Mouse (Mus musculus) midbrain, embryonic 16.5 days (tissue): Measurements from ENCODE around the gene Cct4. TPM values are rescaled to one million over a fixed set of nuclear protein-coding genes. Genes with fewer than 3 reads are reported as not detected.

Source experiments
- ATAC-seq: fragments of 200-750 bp; cut with Nextera tagmentation; 2 replicates; pipeline ENCODE4 v1.8.0; 2017; ENCODE audit warnings: moderate TSS enrichment
- H3K27ac ChIP-seq: fragments of 300-500 bp; sonication (generic); 2 replicates; pipeline ENCODE4 v1.5.1; 2014; ENCODE audit warnings: mild to moderate bottlenecking, low read length, mixed read lengths
- H3K27me3 ChIP-seq: fragments of 300-500 bp; sonication (generic); 2 replicates; pipeline ENCODE4 v1.6.1; 2014; ENCODE audit warnings: low read depth, low read length, mixed read lengths; ENCODE audit not compliant: control insufficient read depth, insufficient read depth
- H3K36me3 ChIP-seq: fragments of 300-500 bp; sonication (generic); 2 replicates; pipeline ENCODE4 v1.6.1; 2014; ENCODE audit warnings: mild to moderate bottlenecking, low read length, moderate library complexity, mixed read lengths; ENCODE audit not compliant: control insufficient read depth, insufficient read depth
- H3K4me1 ChIP-seq: fragments of 300-500 bp; sonication (generic); 2 replicates; pipeline ENCODE4 v1.6.1; 2014; ENCODE audit warnings: mild to moderate bottlenecking, low read length, mixed read lengths; ENCODE audit not compliant: control insufficient read depth, insufficient read depth
- H3K4me2 ChIP-seq: fragments of 300-500 bp; sonication (generic); 2 replicates; pipeline ENCODE4 v1.6.1; 2014; ENCODE audit warnings: mild to moderate bottlenecking, low read length, mixed read lengths
- H3K4me3 ChIP-seq: fragments of 300-500 bp; sonication (generic); 2 replicates; pipeline ENCODE4 v1.5.1; 2014; ENCODE audit warnings: low read depth, mild to moderate bottlenecking, low read length, moderate library complexity, mixed read lengths
- H3K9ac ChIP-seq: fragments of 300-500 bp; sonication (generic); 2 replicates; pipeline ENCODE4 v1.6.1; 2014; ENCODE audit warnings: low read depth, low read length, mixed read lengths
- H3K9me3 ChIP-seq: fragments of 300-500 bp; sonication (generic); replicated peaks from 2 replicates; pipeline ENCODE4 v1.6.1; 2014; ENCODE audit warnings: mild to moderate bottlenecking, low read length, mixed read lengths; ENCODE audit not compliant: control insufficient read depth, poor library complexity, severe bottlenecking
- WGBS: fragments of 180-500 bp; shearing (Covaris S2); extraction: QIAGEN DNeasy Blood & Tissue Kit; methylation state at CpG from one replicate; pipeline ENCODE4 v1.1.7; 2014; 5-methylcytosine and 5-hydroxymethylcytosine counted together
- polyA plus RNA-seq: library from polyadenylated mRNA; unstranded; fragments of >200 nt; fragmentation: Nextera tagmentation; extraction: Ambion mirVana; gene quantifications from 2 replicates; pipeline ENCODE4 v1.2.1, GENCODE M21; 2015

Gene Cct4
- polyA plus RNA-seq, 1 experiment from 2014 or later = 276 TPM

DNA sequence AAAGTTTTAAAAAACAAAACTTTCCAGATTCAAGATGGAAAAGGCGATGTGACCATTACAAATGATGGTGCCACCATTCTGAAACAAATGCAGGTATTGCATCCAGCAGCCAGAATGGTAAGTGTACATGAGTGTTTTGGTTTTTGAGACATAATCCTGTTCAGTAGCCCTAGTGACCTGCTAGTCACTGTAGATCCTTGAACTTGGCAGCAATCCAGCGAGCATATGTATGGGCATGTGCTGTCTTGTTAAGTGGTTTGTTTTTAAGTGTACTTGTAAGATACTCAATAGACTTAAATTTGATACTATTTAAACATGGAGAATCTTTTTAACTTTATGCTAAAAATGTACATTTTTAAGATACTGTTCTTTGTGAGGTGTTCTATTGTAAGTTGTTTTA is 4.0 kb downstream of the Cct4 start:
- no peak for ATAC-seq
- Histone ChIP-seq H3K4me3 (no peak overlapping the region), H3K9ac (no peak overlapping the region), H3K4me1 (peaks cover 16% of the 10 kb centered on the region), H3K27ac (no peak overlapping the region), H3K27me3 (no peaks in the 10 kb centered on the region), H3K4me2 (no peak overlapping the region), H3K36me3 (peaks cover 24% of the 10 kb centered on the region), H3K9me3 (no peaks in the 10 kb centered on the region)
- 93% methylated on average over 2 of the region's 2 CpGs for WGBS

DNA sequence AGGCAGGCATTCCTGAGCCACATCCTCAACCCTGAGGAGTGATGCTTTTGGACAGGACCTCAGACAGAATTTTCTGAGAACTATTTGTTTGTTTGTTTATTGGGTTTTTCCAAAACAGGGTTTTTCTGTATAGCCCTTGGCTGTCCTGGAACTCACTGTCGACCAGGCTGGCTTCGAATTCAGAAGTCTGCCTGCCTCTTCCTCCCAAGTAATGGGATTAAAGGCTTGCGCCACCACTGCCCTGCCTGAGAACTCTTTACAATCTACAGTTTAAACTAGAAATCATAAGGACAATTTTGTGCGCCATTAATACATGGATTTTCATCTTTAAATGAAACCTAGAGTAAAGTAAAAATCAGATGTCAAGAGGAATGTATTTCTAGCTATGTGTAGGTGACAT is 5.1 kb downstream of the Cct4 start:
- 95% methylated on average over 4 of the region's 4 CpGs for WGBS
- no peak overlapping the region for H3K27ac ChIP-seq
- no peak overlapping the region for H3K4me2 ChIP-seq
- no peaks in the 10 kb centered on the region for H3K9me3 ChIP-seq
- H3K9ac ChIP-seq = no peak overlapping the region
- H3K36me3 ChIP-seq = peaks cover 36% of the 10 kb centered on the region
- H3K27me3 ChIP-seq = no peaks in the 10 kb centered on the region
- peaks cover 14% of the 10 kb centered on the region for H3K4me1 ChIP-seq
- H3K4me3 ChIP-seq = no peak overlapping the region
- no peak for ATAC-seq

DNA sequence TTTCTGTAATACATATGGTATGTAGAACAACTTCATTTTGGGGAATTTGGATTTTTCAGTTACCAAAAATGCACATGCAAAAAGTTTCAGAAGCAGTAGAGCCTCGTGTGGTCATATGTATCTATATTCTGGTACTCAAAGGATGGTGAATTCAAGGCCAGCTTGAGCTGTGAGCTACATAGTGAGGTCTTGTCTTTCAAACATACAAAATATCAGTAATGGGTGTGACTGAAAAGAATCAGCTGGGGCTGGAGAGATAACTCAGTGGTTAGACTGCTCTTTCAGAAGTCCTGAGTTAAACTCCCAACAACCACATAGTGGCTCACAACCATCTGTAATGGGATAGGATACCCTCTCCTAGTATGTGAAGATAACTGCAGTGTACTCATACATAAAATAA is 8.0 kb downstream of the Cct4 start:
- Histone ChIP-seq H3K27me3 (no peaks in the 10 kb centered on the region), H3K36me3 (peaks cover 54% of the 10 kb centered on the region), H3K27ac (no peak overlapping the region), H3K4me2 (no peak overlapping the region), H3K4me3 (no peak overlapping the region), H3K4me1 (no peaks in the 10 kb centered on the region), H3K9ac (no peak overlapping the region), H3K9me3 (no peaks in the 10 kb centered on the region)
- ATAC-seq = no peak
- 88% methylated on average over 1 of the region's 1 CpGs for WGBS

DNA sequence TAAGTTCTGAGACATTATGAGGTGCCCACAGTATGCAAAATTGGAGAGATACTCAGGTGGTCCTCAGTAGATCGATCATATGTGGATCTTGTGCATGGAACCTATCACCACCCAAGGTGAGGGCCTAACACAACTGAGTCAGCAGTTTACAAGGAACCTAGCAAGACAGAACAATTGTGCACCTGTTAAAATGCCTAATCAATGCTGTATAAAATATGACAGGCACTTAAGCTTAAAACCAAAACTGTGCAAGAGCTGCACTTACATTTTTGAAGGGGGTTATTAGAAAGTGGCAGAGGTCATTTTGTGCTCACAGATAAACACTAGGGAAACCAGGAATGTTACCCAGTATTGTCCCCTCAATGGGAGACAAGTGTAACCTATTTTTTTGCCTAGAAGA is 15.0 kb downstream of the Cct4 start:
- no peak overlapping the region for H3K4me2 ChIP-seq
- 97% methylated on average over 1 of the region's 1 CpGs for WGBS
- H3K9ac ChIP-seq = no peak overlapping the region
- no peak for ATAC-seq
- H3K27me3 ChIP-seq = no peaks in the 10 kb centered on the region
- no peaks in the 10 kb centered on the region for H3K9me3 ChIP-seq
- H3K27ac ChIP-seq = no peak overlapping the region
- peaks cover 30% of the 10 kb centered on the region for H3K36me3 ChIP-seq
- peaks cover 6% of the 10 kb centered on the region; the same call in 1 of the 2 replicates for H3K4me1 ChIP-seq
- H3K4me3 ChIP-seq = no peak overlapping the region

DNA sequence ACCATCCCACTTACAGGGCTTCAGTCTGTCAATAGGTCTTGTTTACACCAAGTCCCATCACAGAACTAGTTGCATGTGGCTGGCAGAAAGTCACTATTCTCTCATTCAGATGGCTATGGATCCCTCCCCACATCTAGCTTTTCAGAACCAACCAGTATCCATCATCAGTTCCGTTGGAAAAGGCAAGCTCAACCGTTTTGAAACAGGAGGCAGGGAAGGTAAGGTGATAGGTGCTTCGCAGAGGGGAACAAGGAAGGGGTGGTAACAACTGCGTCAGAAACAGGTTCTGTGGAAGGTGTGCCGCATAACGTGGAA is 16.8 kb downstream of the Cct4 start:
- ATAC-seq = peak; percentile 59
- Histone ChIP-seq H3K27ac (peak overlapping the region; percentile 91), H3K9ac (peak overlapping the region; percentile 62), H3K9me3 (no peaks in the 10 kb centered on the region), H3K36me3 (peaks cover 17% of the 10 kb centered on the region), H3K4me3 (peak overlapping the region; percentile 59), H3K4me1 (peaks cover 6% of the 10 kb centered on the region; the same call in 1 of the 2 replicates), H3K27me3 (no peaks in the 10 kb centered on the region), H3K4me2 (peak overlapping the region; percentile 78)
- 4% methylated on average over 6 of the region's 6 CpGs for WGBS

DNA sequence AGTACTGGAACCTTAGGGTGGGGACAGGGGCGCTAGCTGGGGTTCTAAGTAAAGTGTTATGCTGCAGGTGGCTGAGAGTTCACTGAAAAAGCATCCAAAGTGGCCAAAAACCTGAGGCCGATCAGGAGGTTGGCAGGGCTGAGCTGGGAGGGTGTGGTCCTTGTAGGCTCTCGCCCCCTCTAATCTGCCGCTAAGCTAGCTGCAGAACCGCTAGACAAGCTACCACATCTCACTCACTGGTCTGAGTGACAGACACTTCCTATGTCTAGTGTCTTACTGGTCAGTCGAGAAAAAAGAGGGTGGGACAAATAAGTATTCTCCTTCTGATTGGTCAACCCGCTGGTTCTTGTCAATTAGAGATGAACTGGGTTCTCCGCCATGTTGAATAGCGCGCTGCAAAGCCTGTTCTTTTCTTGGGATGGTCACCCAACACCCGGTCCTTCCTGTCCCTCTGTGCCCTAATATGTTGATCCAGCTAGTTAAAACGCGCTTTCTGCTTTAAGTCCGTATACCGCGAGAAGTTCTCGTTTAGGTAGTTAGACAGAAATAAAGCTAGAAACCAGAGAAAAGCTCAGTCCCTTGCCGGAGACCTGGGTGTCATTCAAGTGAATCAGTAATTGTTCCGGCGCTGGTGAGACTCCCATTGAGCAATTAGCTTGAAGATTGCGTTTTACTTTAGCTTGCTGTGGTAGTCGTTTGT is 17.3 kb downstream of the Cct4 start, which contains the start of gene Fam161a:
Gene Fam161a (plus strand): TSS at position 51 of the 700 bp plus-strand sequence.
- Histone ChIP-seq H3K27ac (peak within 1 kb of the TSS; percentile 91), H3K4me1 (peaks cover 6% of the 10 kb centered on the region; the same call in 1 of the 2 replicates), H3K4me3 (peak within 1 kb of the TSS; percentile 59), H3K9me3 (no peaks in the 10 kb centered on the region), H3K27me3 (no peaks in the 10 kb centered on the region), H3K36me3 (peaks cover 12% of the 10 kb centered on the region), H3K9ac (peak within 1 kb of the TSS; percentile 75), H3K4me2 (peak within 1 kb of the TSS; percentile 78)
- WGBS = under 1% methylated on average over 22 of the region's 22 CpGs
- peak; percentile 97 for ATAC-seq

DNA sequence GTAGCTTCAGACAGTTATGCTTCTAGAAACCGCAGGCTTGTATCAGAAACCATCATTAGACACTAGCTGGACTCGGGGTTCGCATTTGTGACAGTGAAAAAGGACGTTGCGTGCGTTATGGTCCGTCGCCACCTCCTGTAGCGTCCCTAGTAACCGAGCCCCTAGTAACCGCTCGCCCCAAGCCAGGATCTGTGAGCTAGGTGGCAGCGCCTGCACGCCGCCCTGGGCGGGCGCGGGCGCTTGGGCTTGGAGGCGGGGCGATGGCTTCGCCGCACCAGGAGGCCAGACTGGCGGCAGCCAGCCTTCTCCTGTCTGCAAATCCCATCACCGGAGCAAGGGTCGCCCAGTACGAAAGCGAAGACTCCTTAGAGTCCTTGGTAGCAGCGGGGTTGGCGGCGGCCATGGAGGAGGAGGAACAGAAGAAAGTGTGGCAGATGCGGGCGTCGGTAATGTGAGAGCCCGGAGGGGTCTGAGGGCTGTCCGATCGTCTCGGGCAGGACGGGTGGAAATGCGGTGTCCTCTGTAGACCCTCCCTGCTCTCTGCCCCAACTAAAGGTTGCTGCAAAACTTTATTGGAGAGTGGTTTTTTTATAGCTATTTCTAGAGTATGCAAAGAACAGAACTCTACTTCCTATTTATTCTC is 18.0 kb downstream of the Cct4 start:
- peaks cover 6% of the 10 kb centered on the region; the same call in 1 of the 2 replicates for H3K4me1 ChIP-seq
- no peaks in the 10 kb centered on the region for H3K27me3 ChIP-seq
- H3K36me3 ChIP-seq = peaks cover 10% of the 10 kb centered on the region
- H3K4me2 ChIP-seq = peak overlapping the region; percentile 78
- peak overlapping the region; percentile 75 for H3K9ac ChIP-seq
- no peaks in the 10 kb centered on the region for H3K9me3 ChIP-seq
- peak; percentile 98 for ATAC-seq
- peak overlapping the region; percentile 91 for H3K27ac ChIP-seq
- under 1% methylated on average over 40 of the region's 40 CpGs for WGBS
- peak overlapping the region; percentile 59 for H3K4me3 ChIP-seq

DNA sequence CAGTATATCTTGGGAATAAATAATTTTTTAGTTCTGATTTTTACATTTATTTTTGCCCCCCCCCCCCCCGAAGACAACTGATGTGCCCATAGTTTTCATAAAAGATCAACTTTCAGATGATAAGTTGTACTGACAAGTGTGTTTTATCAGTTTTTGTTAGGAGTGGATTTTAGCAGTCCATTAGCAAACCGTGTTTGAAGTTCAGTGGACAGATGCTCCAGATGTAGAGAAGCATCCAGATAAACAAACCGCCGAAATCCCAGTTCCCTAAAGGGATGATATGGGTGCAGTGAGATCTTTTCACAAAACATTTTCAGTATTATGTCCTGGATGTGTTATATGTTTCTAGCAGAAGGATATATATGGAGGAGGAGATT is 18.5 kb downstream of the Cct4 start:
- H3K4me3 ChIP-seq = peak overlapping the region; percentile 59
- H3K36me3 ChIP-seq = peaks cover 7% of the 10 kb centered on the region
- peaks cover 6% of the 10 kb centered on the region; the same call in 1 of the 2 replicates for H3K4me1 ChIP-seq
- no peaks in the 10 kb centered on the region for H3K27me3 ChIP-seq
- no peak for ATAC-seq
- 36% methylated on average over 4 of the region's 4 CpGs for WGBS
- peak overlapping the region; percentile 75 for H3K9ac ChIP-seq
- H3K9me3 ChIP-seq = no peaks in the 10 kb centered on the region
- H3K27ac ChIP-seq = no peak overlapping the region; the same call in 1 of the 2 replicates
- peak overlapping the region; percentile 78 for H3K4me2 ChIP-seq

DNA sequence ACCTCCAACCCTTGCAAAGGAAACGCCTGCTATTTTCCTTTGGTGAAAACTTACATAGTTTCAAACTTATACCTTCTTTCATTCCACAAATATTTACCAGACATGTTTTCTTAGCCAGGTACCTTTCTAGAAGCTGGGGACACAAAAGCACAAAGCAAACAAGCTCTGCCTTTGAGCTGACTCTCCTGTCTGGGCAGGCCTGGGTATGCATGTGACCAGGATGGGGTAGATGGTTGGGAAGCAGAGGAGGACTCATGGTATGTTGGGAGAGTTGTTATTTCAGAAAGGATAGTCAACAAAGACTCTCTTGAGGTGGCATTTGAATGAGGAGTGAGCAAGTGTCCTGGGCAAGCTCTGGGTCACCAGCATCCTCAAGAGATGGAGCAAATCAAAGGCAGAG is 22.8 kb downstream of the Cct4 start:
- no peak overlapping the region for H3K4me3 ChIP-seq
- H3K9ac ChIP-seq = no peak overlapping the region
- H3K4me2 ChIP-seq = no peak overlapping the region
- 74% methylated on average over 1 of the region's 1 CpGs for WGBS
- H3K9me3 ChIP-seq = no peaks in the 10 kb centered on the region
- H3K4me1 ChIP-seq = 0 out of 2 replicates have a peak, but pooled peaks cover 2% of the 10 kb centered on the region
- no peaks in the 10 kb centered on the region for H3K36me3 ChIP-seq
- no peaks in the 10 kb centered on the region for H3K27me3 ChIP-seq
- ATAC-seq = no peak
- no peak overlapping the region for H3K27ac ChIP-seq
